Comparison of ENCODE assay signal across 5 mouse cellular contexts in the genomic region with DNA sequence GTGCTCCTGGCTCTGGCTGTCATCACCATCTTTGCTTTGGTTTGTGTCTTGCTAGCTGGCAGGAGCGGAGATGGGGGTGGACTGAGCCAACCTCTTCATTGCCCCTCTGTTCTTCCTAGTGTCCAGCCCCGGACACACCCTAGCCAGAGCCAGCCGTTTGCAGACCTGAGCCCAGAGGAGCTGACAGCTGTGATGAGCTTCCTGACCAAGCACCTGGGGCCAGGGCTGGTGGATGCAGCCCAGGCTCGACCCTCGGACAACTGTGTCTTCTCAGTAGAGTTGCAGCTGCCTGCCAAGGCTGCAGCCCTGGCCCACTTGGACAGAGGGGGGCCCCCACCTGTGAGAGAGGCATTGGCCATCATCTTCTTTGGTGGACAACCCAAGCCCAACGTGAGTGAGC. TPM values are rescaled to one million over a fixed set of nuclear protein-coding genes. Genes with fewer than 3 reads are reported as not detected.
"Had no signal": no experiment of that assay in that cellular context is flagged by ENCODE, and none has a peak within 500 bp of the region (broad histone marks: within the 10 kb centered on the region; RNA-seq: fewer than 3 reads in every experiment).

No protein-coding gene starts in this region.

RNA-seq across cellular contexts. Expression of a gene that starts 0.6 kb away (rescaled TPM):
- polyA plus RNA-seq: limb, embryonic 11.5 days; midbrain, embryonic 13.5 days; neural tube, embryonic 14.5 days had no signal

RNA-seq across cellular contexts. Expression of a gene that starts 36.4 kb away (rescaled TPM):
- polyA plus RNA-seq: limb, embryonic 11.5 days; liver, embryonic 15.5 days; midbrain, embryonic 13.5 days; midbrain, postnatal 0 days; neural tube, embryonic 14.5 days had no signal
